Mouse (Mus musculus) midbrain, postnatal 0 days (tissue): Measurements from ENCODE around the gene Itgav. TPM values are rescaled to one million over a fixed set of nuclear protein-coding genes. Genes with fewer than 3 reads are reported as not detected.
A peak's percentile ranks its signal among the peaks of the same experiment; 100 is the strongest.

Experiments used
- ATAC-seq: fragments of 200-750 bp; cut with Nextera tagmentation; 2 replicates; pipeline ENCODE4 v1.8.0; 2017; ENCODE audit warnings: moderate number of reproducible peaks, mild to moderate bottlenecking, moderate TSS enrichment, moderate library complexity; ENCODE audit not compliant: low FRiP score
- DNase-seq: peaks from one replicate; pipeline ENCODE4 v3.0.0-alpha.2; 2015; ENCODE audit warnings: low spot score
- H3K27ac ChIP-seq: fragments of 300-500 bp; sonication (generic); 2 replicates; pipeline ENCODE4 v1.5.1; 2014; ENCODE audit warnings: low read depth, mild to moderate bottlenecking, low read length, mixed read lengths
- H3K27me3 ChIP-seq: fragments of 300-500 bp; sonication (generic); 2 replicates; pipeline ENCODE4 v1.6.1; 2014; ENCODE audit warnings: low read length, control low read depth, mixed read lengths; ENCODE audit not compliant: insufficient read depth
- H3K36me3 ChIP-seq: fragments of 300-500 bp; sonication (generic); 2 replicates; pipeline ENCODE4 v1.6.1; 2014; ENCODE audit warnings: low read length, control low read depth, mixed read lengths; ENCODE audit not compliant: insufficient read depth
- H3K4me1 ChIP-seq: fragments of 300-500 bp; sonication (generic); 2 replicates; pipeline ENCODE4 v1.6.1; 2014; ENCODE audit warnings: mild to moderate bottlenecking, control low read depth, antibody characterized with exemption, low read length, mixed read lengths; ENCODE audit not compliant: insufficient read depth
- H3K4me2 ChIP-seq: fragments of 300-500 bp; sonication (generic); 2 replicates; pipeline ENCODE4 v1.6.1; 2014; ENCODE audit warnings: low read depth, mild to moderate bottlenecking, low read length, mixed read lengths; ENCODE audit not compliant: poor library complexity, severe bottlenecking
- H3K4me3 ChIP-seq: fragments of 300-500 bp; sonication (generic); 2 replicates; pipeline ENCODE4 v1.5.1; 2014; ENCODE audit warnings: low read depth, mild to moderate bottlenecking, low read length, moderate library complexity
- H3K9ac ChIP-seq: fragments of 300-500 bp; sonication (generic); replicated peaks from 2 replicates; pipeline ENCODE4 v1.6.1; 2014; ENCODE audit warnings: mild to moderate bottlenecking, low read length, moderate library complexity, mixed read lengths; ENCODE audit not compliant: poor library complexity, severe bottlenecking
- H3K9me3 ChIP-seq: fragments of 300-500 bp; sonication (generic); 2 replicates; pipeline ENCODE4 v1.6.1; 2016; ENCODE audit warnings: low read length, control low read depth
- CTCF ChIP-seq: IDR thresholded peaks from 2 replicates; pipeline ENCODE4 v1.5.1; 2016; ENCODE audit warnings: antibody characterized with exemption, mild to moderate bottlenecking
- WGBS: fragments of 180-500 bp; shearing (Covaris S2); extraction: QIAGEN DNeasy Blood & Tissue Kit; methylation state at CpG from one replicate; pipeline ENCODE4 v1.1.7; 2014; 5-methylcytosine and 5-hydroxymethylcytosine counted together
- polyA plus RNA-seq: library from polyadenylated mRNA; unstranded; fragments of >200 nt; fragmentation: Nextera tagmentation; extraction: Ambion mirVana; gene quantifications from 2 replicates; pipeline ENCODE4 v1.2.1, GENCODE M21; 2015
- total RNA-seq: library from RNA; depleted of rRNA; stranded (reverse); fragments of >200 nt; gene quantifications from 2 replicates; pipeline ENCODE4 v1.2.3, GENCODE M21; 2014

Gene Itgav
- total and polyA plus RNA-seq, 2 experiments from 2014 or later: 30.7 to 30.8 TPM

GRCm38 (mm10) chr2:83768311-83769047 is 44.3 kb downstream of the Itgav start:
- H3K9ac ChIP-seq: no peak overlapping the region
- no peaks in the 10 kb centered on the region for H3K4me1 ChIP-seq
- 89% methylated on average over 4 of the region's 4 CpGs for WGBS
- H3K4me3 ChIP-seq: no peak overlapping the region
- H3K36me3 ChIP-seq: no peaks in the 10 kb centered on the region
- DNase-seq (no peak), ATAC-seq (no peak)
- no peak overlapping the region for H3K27ac ChIP-seq
- H3K4me2 ChIP-seq: no peak overlapping the region
- no peaks in the 10 kb centered on the region for H3K27me3 ChIP-seq
- no peak for TF ChIP-seq CTCF
- no peaks in the 10 kb centered on the region for H3K9me3 ChIP-seq

DNA sequence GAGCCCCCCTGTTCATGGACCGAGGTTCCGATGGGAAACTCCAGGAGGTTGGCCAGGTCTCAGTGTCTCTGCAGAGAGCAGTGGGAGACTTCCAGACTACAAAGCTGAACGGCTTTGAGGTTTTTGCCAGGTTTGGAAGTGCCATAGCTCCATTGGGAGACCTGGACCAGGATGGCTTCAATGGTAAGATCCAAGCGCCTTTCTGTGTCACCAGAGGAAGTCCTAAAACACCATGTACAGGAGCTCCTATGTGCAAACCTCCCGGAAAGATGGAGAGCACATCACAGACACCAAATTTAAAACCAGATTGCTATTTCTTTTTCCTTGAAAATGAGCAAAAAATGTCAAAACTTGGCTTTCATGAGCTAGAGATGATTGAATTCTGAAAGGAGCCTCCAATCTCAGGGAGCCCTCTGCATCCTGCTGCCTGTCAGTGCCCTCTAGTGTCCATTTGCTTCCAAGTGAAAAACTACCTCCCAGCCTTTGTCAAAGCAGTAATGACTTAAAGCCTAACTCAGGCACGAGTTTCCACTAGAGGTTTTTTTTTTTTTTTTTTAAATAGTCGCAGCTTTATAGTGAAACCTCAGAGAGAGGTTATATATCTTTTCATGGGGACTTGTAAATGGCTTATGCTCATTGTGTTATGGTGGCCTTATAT is 47.1 kb downstream of the Itgav start:
- no peak overlapping the region for H3K4me2 ChIP-seq
- no peak overlapping the region for H3K27ac ChIP-seq
- ATAC-seq: no peak
- DNase-seq: peak; percentile 74
- H3K27me3 ChIP-seq: no peaks in the 10 kb centered on the region
- peak; percentile 81 for TF ChIP-seq CTCF
- H3K4me3 ChIP-seq: no peak overlapping the region
- H3K4me1 ChIP-seq: no peaks in the 10 kb centered on the region
- H3K9ac ChIP-seq: no peak overlapping the region
- H3K36me3 ChIP-seq: no peaks in the 10 kb centered on the region
- WGBS: 60% methylated on average over 7 of the region's 7 CpGs
- H3K9me3 ChIP-seq: no peaks in the 10 kb centered on the region

GRCm38 (mm10) chr2:83791330-83792073 is 67.3 kb downstream of the Itgav start:
- ATAC-seq (peak; percentile 84), DNase-seq (no peak)
- 31% methylated on average over 20 of the region's 20 CpGs for WGBS
- Histone ChIP-seq H3K9ac (peak overlapping the region; percentile 29), H3K36me3 (no peaks in the 10 kb centered on the region; the same call in 1 of the 2 replicates), H3K27ac (peak overlapping the region; percentile 38; the same call in 1 of the 2 replicates), H3K9me3 (no peaks in the 10 kb centered on the region), H3K4me3 (peak overlapping the region; percentile 20; the same call in 1 of the 2 replicates), H3K4me2 (peak overlapping the region; percentile 36), H3K4me1 (no peaks in the 10 kb centered on the region), H3K27me3 (no peaks in the 10 kb centered on the region)
- no peak for TF ChIP-seq CTCF

DNA sequence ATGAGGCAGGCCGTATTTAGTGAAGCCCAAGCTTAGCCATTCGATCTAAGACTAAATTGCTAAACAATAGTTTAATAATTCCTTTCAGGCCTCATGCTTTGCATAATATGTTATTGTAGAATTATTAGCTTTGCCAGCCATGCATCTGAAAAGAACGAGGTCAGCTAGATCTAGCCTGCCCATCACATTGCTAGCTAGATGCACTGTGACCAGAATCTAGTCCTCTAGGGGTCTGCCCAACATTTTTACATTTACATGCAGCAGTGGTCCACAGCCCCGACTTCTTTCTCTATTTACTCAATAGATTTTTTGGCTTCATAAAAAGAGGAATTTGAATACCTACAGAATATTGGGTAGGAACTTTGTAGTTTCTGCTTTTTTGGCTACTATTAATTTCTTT is 67.9 kb downstream of the Itgav start:
- ATAC-seq (peak; percentile 32; the same call in 1 of the 2 replicates), DNase-seq (no peak)
- no peak for TF ChIP-seq CTCF
- Histone ChIP-seq H3K36me3 (no peaks in the 10 kb centered on the region; the same call in 1 of the 2 replicates), H3K9me3 (no peaks in the 10 kb centered on the region), H3K4me3 (peak overlapping the region; percentile 20; the same call in 1 of the 2 replicates), H3K4me1 (no peaks in the 10 kb centered on the region), H3K4me2 (peak overlapping the region; percentile 36), H3K27me3 (no peaks in the 10 kb centered on the region), H3K9ac (no peak overlapping the region), H3K27ac (peak overlapping the region; percentile 38; the same call in 1 of the 2 replicates)
- WGBS: 31% methylated on average over 4 of the region's 4 CpGs

DNA sequence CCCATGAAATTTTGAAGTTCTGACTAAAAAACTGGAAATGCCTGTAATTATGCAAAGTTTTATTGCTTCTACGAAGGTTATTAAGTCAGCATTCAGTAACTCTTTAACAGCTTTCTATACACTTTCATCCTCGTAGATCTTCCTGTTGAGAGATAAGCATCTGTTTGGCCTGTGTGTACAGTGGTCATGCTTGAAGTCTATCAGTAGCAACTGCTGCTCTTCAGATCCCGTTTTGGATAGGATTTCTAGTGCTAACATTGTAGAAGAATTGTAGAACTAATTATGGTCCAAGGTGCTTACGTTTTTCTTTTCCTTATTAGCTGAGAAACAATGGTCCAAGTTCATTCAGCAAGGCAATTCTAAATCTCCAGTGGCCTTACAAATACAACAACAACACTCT is 71.6 kb downstream of the Itgav start:
- 91% methylated on average over 4 of the region's 4 CpGs for WGBS
- Histone ChIP-seq H3K36me3 (no peaks in the 10 kb centered on the region; the same call in 1 of the 2 replicates), H3K4me2 (no peak overlapping the region), H3K4me1 (no peaks in the 10 kb centered on the region), H3K27ac (no peak overlapping the region), H3K27me3 (no peaks in the 10 kb centered on the region), H3K4me3 (no peak overlapping the region), H3K9ac (no peak overlapping the region), H3K9me3 (no peaks in the 10 kb centered on the region)
- no peak for ATAC-seq
- no peak for TF ChIP-seq CTCF
- DNase-seq: no peak
